Mouse (Mus musculus) neural tube, embryonic 14.5 days (tissue): Measurements from ENCODE around the gene Dph1. TPM values are rescaled to one million over a fixed set of nuclear protein-coding genes. Genes with fewer than 3 reads are reported as not detected.
A peak's percentile ranks its signal among the peaks of the same experiment; 100 is the strongest.

Experiments
- ATAC-seq: fragments of 200-750 bp; cut with Nextera tagmentation; 2 replicates; pipeline ENCODE4 v1.8.0; 2017; ENCODE audit warnings: low read depth, mild to moderate bottlenecking, moderate TSS enrichment, moderate library complexity
- H3K27ac ChIP-seq: fragments of 300-500 bp; sonication (generic); 2 replicates; pipeline ENCODE4 v1.5.1; 2014; ENCODE audit warnings: low read depth, mild to moderate bottlenecking, control low read depth, low read length, moderate library complexity, mixed read lengths
- H3K27me3 ChIP-seq: fragments of 300-500 bp; sonication (generic); 2 replicates; pipeline ENCODE4 v1.6.1; 2014; ENCODE audit warnings: low read length; ENCODE audit not compliant: control insufficient read depth, insufficient read depth
- H3K36me3 ChIP-seq: fragments of 300-500 bp; sonication (generic); 2 replicates; pipeline ENCODE4 v1.6.1; 2014; ENCODE audit warnings: low read length, mixed read lengths; ENCODE audit not compliant: control insufficient read depth, insufficient read depth
- H3K4me1 ChIP-seq: fragments of 300-500 bp; sonication (generic); 2 replicates; pipeline ENCODE4 v1.6.1; 2014; ENCODE audit warnings: low read length; ENCODE audit not compliant: control insufficient read depth, insufficient read depth
- H3K4me2 ChIP-seq: fragments of 300-500 bp; sonication (generic); 2 replicates; pipeline ENCODE4 v1.6.1; 2014; ENCODE audit warnings: mild to moderate bottlenecking, low read depth, low read length, control low read depth
- H3K4me3 ChIP-seq: fragments of 300-500 bp; sonication (generic); 2 replicates; pipeline ENCODE4 v1.5.1; 2014; ENCODE audit warnings: low read depth, low read length, control low read depth, mixed read lengths
- H3K9ac ChIP-seq: fragments of 300-500 bp; sonication (generic); replicated peaks from 2 replicates; pipeline ENCODE4 v1.6.1; 2014; ENCODE audit warnings: low read depth, mild to moderate bottlenecking, control low read depth, low read length, mixed read lengths
- H3K9me3 ChIP-seq: fragments of 300-500 bp; sonication (generic); 2 replicates; pipeline ENCODE4 v1.6.1; 2016; ENCODE audit warnings: low read length; ENCODE audit not compliant: control insufficient read depth
- WGBS: fragments of 180-500 bp; shearing (Covaris S2); extraction: QIAGEN DNeasy Blood & Tissue Kit; methylation state at CpG from one replicate; pipeline ENCODE4 v1.1.7; 2014; 5-methylcytosine and 5-hydroxymethylcytosine counted together
- polyA plus RNA-seq: library from polyadenylated mRNA; unstranded; fragments of >200 nt; fragmentation: Nextera tagmentation; extraction: Ambion mirVana; gene quantifications from 2 replicates; pipeline ENCODE4 v1.2.1, GENCODE M21; 2014

Gene Dph1
- polyA plus RNA-seq, 1 experiment from 2014 or later, result 11.4 TPM

DNA sequence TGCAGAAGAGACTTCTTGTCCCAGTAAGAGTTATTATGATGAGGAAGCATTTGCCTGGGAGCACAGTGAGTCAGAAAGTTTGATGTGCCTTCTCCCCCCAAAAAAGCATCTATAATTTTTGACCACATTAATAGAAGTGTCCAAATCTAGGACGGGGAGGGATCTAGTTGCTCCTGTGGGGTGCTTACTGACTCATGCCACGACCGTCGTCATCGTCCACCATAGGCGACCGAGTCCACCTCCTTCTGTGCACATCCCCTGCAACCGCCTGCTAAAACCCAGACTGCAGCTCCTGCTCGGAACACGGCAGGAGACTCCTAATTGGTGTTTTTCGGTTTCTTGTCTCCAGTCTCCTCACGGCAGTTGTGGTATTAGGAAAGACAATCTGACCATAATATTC, 33.0 kb upstream of the Dph1 start:
- Histone ChIP-seq H3K9me3 (no peaks in the 10 kb centered on the region), H3K27ac (no peak overlapping the region), H3K4me2 (no peak overlapping the region), H3K36me3 (no peaks in the 10 kb centered on the region), H3K9ac (no peak overlapping the region), H3K4me3 (no peak overlapping the region), H3K27me3 (no peaks in the 10 kb centered on the region), H3K4me1 (no peaks in the 10 kb centered on the region; the same call in 1 of the 2 replicates)
- WGBS, result 77% methylated on average over 12 of the region's 12 CpGs
- ATAC-seq, result no peak

DNA sequence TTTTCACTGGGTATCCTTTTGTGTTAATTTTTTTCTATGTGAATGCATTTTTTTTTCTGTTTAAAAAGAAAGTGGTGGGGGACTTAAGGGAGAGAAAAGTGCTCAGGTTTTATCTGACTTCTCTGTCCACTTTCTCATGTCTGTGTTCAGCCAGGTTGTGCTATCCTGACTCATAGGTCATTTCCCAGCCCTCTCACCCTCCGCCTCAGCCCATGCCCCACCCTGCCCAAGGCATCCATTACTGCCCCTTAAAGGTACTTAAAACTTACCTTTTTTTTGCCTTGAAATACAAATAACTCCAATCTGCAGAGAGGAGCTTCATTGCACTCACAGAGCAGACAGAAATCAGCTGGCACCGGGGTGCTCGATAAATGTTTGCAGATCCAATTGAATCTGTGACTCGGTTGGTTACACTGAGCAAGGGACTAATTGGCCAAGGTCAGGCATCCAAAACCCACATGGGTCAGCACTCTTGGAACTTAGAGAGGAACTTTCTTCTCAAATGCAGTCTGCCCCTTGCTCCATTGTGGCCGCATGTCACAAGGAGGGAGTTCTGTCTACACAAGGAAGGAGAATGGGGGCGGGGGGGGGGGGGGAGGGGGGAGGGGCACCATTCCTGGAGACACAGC, 29.6 kb upstream of the Dph1 start:
- Histone ChIP-seq H3K9ac (no peak overlapping the region), H3K27me3 (no peaks in the 10 kb centered on the region), H3K36me3 (no peaks in the 10 kb centered on the region), H3K4me3 (no peak overlapping the region), H3K27ac (no peak overlapping the region), H3K9me3 (no peaks in the 10 kb centered on the region), H3K4me1 (peaks cover 3% of the 10 kb centered on the region; the same call in 1 of the 2 replicates), H3K4me2 (no peak overlapping the region)
- WGBS, result 79% methylated on average over 4 of the region's 6 CpGs
- no peak for ATAC-seq

DNA sequence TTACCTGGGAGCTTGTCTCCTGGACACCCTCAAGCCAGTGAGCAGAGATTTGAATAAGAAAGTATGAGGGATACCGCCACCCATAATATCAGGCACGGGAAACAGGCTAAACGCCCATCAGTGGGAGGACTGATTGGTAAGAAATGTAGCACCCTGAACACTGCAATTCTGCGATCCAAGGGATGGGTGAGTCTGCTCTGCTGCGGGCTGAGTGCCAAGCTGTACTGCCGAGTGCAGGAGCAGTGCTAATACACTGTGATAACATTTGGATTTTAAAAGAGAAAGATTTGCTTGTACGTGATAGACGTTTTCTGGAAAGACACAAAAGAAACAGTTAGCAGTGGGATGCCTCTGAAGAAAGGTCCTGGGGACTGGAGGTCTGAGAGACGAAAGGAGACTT, 29.1 kb upstream of the Dph1 start:
- Histone ChIP-seq H3K36me3 (no peaks in the 10 kb centered on the region), H3K4me2 (no peak overlapping the region), H3K9me3 (no peaks in the 10 kb centered on the region), H3K27me3 (no peaks in the 10 kb centered on the region), H3K9ac (no peak overlapping the region), H3K4me3 (no peak overlapping the region), H3K4me1 (peaks cover 6% of the 10 kb centered on the region; the same call in 1 of the 2 replicates), H3K27ac (no peak overlapping the region)
- WGBS, result 50% methylated on average over 9 of the region's 9 CpGs
- ATAC-seq, result no peak

DNA sequence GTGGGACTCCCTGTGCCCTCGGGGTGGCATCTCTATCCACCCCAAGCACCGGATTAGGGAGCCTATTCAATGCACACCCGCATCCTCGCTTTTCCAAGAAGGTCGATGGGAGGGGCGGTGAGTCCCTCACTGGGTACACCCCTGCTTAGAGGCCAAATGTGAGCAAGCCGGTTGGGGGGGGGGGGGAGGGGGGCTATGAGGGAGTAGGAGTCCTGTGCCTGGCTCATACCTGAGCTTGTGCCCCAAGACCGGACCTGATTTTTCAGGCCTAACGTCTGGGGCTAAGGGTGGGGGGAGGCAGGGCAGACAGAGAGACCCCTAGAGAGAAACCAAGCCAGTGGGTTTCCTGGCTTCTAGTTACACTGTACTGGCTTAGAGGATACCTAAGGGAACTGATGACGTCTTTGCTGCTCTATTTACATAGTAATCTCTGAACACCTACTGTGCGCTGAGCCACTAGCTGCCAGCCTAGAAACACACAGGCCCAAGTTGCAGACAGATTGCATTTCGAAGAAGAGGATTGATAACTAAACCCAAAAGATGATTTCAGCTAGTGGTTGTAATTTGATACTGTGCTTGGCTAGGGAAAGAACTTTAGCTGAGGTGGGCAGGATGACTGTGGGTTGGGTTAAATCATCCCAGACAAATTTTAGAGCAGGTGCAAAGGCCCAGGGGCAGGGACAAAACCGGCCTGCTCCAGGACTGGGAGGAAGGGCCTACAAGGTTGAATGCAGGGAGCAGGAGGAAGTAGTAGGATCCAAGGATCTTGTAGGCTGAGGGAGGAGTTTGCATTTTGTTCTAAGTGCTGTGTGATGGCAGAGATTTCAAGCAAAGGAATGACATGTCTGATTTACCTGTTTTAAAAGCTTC, 23.3 kb upstream of the Dph1 start:
- Histone ChIP-seq H3K4me1 (peaks cover 19% of the 10 kb centered on the region), H3K27ac (peak overlapping the region; percentile 70; the same call in 1 of the 2 replicates), H3K27me3 (no peaks in the 10 kb centered on the region), H3K9me3 (no peaks in the 10 kb centered on the region), H3K4me2 (peak overlapping the region; percentile 47), H3K36me3 (no peaks in the 10 kb centered on the region), H3K4me3 (peak overlapping the region; percentile 19; the same call in 1 of the 2 replicates), H3K9ac (peak overlapping the region; percentile 39)
- peak; percentile 36 for ATAC-seq
- 18% methylated on average over 13 of the region's 13 CpGs for WGBS

DNA sequence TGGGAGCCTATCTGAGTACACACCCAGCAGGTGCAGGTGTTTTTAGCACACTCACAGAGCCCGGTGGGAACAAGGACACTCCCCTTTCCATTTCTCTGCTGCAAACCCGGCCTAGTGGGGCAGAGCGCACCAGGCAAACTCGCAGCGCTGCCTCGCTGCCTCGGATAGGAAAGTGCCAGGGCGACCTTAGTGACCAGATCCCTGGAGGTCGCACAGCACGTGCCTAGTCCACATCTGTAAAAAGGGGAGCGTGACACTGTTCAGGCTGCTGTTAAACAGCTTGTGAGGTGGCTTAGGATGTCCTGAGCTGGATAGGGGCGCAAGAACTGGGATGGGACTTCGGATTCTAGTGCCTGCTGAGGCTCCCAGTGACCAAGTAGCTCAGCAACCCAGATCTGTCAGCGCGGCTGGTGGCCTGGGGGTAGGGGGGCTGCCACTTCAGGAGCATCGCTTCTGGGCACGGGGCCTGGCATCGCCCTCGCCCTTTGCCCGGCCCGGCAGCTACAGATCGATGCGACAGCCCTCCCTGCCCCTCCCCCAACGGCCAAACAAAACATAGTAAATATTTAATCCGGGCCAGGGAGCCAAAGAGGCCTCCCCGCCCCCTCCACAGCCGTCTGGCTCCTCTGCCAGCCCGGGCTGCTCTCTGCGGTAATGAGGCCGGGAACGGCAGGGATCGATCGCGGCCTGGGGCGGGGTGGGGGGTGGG, 22.5 kb upstream of the Dph1 start:
- H3K9me3 ChIP-seq, result no peaks in the 10 kb centered on the region
- 3% methylated on average over 34 of the region's 35 CpGs for WGBS
- H3K4me3 ChIP-seq, result peak overlapping the region; percentile 19; the same call in 1 of the 2 replicates
- H3K27ac ChIP-seq, result peak overlapping the region; percentile 70
- H3K9ac ChIP-seq, result peak overlapping the region; percentile 39
- no peaks in the 10 kb centered on the region for H3K36me3 ChIP-seq
- ATAC-seq, result peak; percentile 70
- peak overlapping the region; percentile 47 for H3K4me2 ChIP-seq
- no peaks in the 10 kb centered on the region for H3K27me3 ChIP-seq
- H3K4me1 ChIP-seq, result peaks cover 19% of the 10 kb centered on the region

- Histone ChIP-seq H3K4me3 (no peak overlapping the region), H3K36me3 (no peaks in the 10 kb centered on the region), H3K4me1 (peaks cover 19% of the 10 kb centered on the region), H3K4me2 (no peak overlapping the region), H3K27me3 (no peaks in the 10 kb centered on the region), H3K9ac (no peak overlapping the region), H3K9me3 (no peaks in the 10 kb centered on the region), H3K27ac (no peak overlapping the region)
- WGBS, result 32% methylated on average over 3 of the region's 3 CpGs
- ATAC-seq, result no peak
These were observed 21.8 kb upstream of the Dph1 start for GRCm38 (mm10) chr11:75212876-75213275.

GRCm38 (mm10) chr11:75212031-75212667, 21.1 kb upstream of the Dph1 start:
- Histone ChIP-seq H3K9me3 (no peaks in the 10 kb centered on the region), H3K4me3 (no peak overlapping the region), H3K27me3 (no peaks in the 10 kb centered on the region), H3K4me1 (peaks cover 19% of the 10 kb centered on the region), H3K4me2 (no peak overlapping the region), H3K36me3 (no peaks in the 10 kb centered on the region), H3K27ac (no peak overlapping the region), H3K9ac (no peak overlapping the region)
- no peak for ATAC-seq
- 40% methylated on average over 8 of the region's 8 CpGs for WGBS

GRCm38 (mm10) chr11:75210755-75211154, 19.7 kb upstream of the Dph1 start:
- no peak for ATAC-seq
- H3K9me3 ChIP-seq, result no peaks in the 10 kb centered on the region
- no peak overlapping the region for H3K27ac ChIP-seq
- no peaks in the 10 kb centered on the region for H3K36me3 ChIP-seq
- no peaks in the 10 kb centered on the region for H3K27me3 ChIP-seq
- no peak overlapping the region for H3K9ac ChIP-seq
- no peak overlapping the region for H3K4me3 ChIP-seq
- peaks cover 17% of the 10 kb centered on the region for H3K4me1 ChIP-seq
- H3K4me2 ChIP-seq, result no peak overlapping the region
- WGBS, result 63% methylated on average over 6 of the region's 6 CpGs
